23 mouse cellular contexts compared by ENCODE assay signal in the genomic region with DNA sequence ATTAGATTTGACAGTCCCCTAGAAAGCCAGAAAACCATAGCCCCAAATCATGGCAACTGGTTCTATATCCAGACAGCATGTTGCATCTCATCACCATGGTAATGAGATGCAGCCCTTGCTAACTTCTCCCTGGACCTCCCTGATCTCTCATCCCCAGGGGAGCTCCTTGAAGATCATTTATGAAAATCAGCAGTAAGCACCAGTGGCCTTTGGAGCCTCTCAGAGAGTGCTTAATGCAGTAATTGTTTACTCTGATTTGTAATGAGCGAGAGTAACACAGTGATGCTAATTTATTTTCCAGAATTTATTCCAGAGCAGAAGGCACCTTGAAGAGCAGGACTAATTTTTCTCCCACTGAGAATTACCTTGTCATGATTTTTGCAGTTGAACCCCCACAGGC.
DNase-seq lines count a peak whose midpoint lies in the region; ATAC-seq lines count a peak whose summit lies in the region.
"Had no signal": no experiment of that assay in that cellular context is flagged by ENCODE, and none has a peak within 500 bp of the region (broad histone marks: within the 10 kb centered on the region; RNA-seq: fewer than 3 reads in every experiment).

No protein-coding gene starts in this region.

- peak; percentile 40 for DNase-seq in hindbrain, embryonic 11.5 days (ENCODE audit: low spot score)
- peak; percentile 33 for DNase-seq in neural tube, embryonic 11.5 days (ENCODE audit: low spot score)
- DNase-seq in neural tube, embryonic 10.5 days (ENCODE audit: extremely low spot score, low spot score): no peak
- DNase-seq in cerebellum, postnatal 14 days: no peak
- DNase-seq: adrenal gland, adult 8-10 months; cerebellum, adult 18-20 months; cerebellum, postnatal 25 days; heart, postnatal 10 days; kidney, adult 9 months; kidney, postnatal 14 days; left cerebral cortex, postnatal 4 days; lung, embryonic 14.5 days had no signal

- H3K27me3 ChIP-seq in hindbrain, embryonic 11.5 days (ENCODE audit: control insufficient read depth, insufficient read depth, low read length): no peaks in the 10 kb centered on the region
- no peaks in the 10 kb centered on the region for H3K27me3 ChIP-seq in hindbrain, embryonic 16.5 days (replicated peaks; ENCODE audit: control insufficient read depth, insufficient read depth, low read length)
- no peaks in the 10 kb centered on the region for H3K27me3 ChIP-seq in neural tube, embryonic 11.5 days (ENCODE audit: control insufficient read depth, insufficient read depth, low read length)
- no peaks in the 10 kb centered on the region for H3K27me3 ChIP-seq in forebrain, embryonic 16.5 days (replicated peaks; ENCODE audit: control insufficient read depth, insufficient read depth, low read length)
- no peaks in the 10 kb centered on the region for H3K27me3 ChIP-seq in neural tube, embryonic 13.5 days
- H3K27me3 ChIP-seq: embryonic facial prominence, embryonic 12.5 days; heart, embryonic 12.5 days; hindbrain, embryonic 15.5 days; limb, embryonic 15.5 days; megakaryocyte, embryonic 14.5 days had no signal

- no peak overlapping the region for H3K27ac ChIP-seq in hindbrain, embryonic 11.5 days (ENCODE audit: low read depth, low read length)
- no peak overlapping the region for H3K27ac ChIP-seq in hindbrain, embryonic 16.5 days (ENCODE audit: low read depth, low read length)
- 0 out of 2 replicates have a peak overlapping the region, but pooled peaks have one; percentile 1 for H3K27ac ChIP-seq in neural tube, embryonic 11.5 days (ENCODE audit: low read depth, low read length)
- no peak overlapping the region for H3K27ac ChIP-seq in forebrain, embryonic 16.5 days (ENCODE audit: low read length)
- H3K27ac ChIP-seq in neural tube, embryonic 13.5 days (replicated peaks): peak overlapping the region; percentile 63
- H3K27ac ChIP-seq: embryonic facial prominence, embryonic 12.5 days; hindbrain, embryonic 15.5 days; limb, embryonic 15.5 days; liver, embryonic 14.5 days had no signal

- no peak overlapping the region for H3K4me2 ChIP-seq in hindbrain, embryonic 11.5 days (replicated peaks; ENCODE audit: low read depth, low read length)
- no peak overlapping the region for H3K4me2 ChIP-seq in hindbrain, embryonic 16.5 days (ENCODE audit: low read length)
- no peak overlapping the region for H3K4me2 ChIP-seq in neural tube, embryonic 11.5 days (ENCODE audit: low read depth)
- H3K4me2 ChIP-seq in forebrain, embryonic 16.5 days (ENCODE audit: low read length): no peak overlapping the region
- no peak overlapping the region for H3K4me2 ChIP-seq in neural tube, embryonic 13.5 days
- H3K4me2 ChIP-seq: embryonic facial prominence, embryonic 12.5 days; heart, embryonic 12.5 days; hindbrain, embryonic 15.5 days; limb, embryonic 15.5 days; lung, embryonic 14.5 days had no signal

- ATAC-seq in hindbrain, embryonic 11.5 days (ENCODE audit: low FRiP score): peak; percentile 66; the same call in 1 of the 2 replicates
- ATAC-seq in hindbrain, embryonic 16.5 days: no peak; the same call in 1 of the 2 replicates
- no peak for ATAC-seq in neural tube, embryonic 11.5 days (ENCODE audit: insufficient read depth, low FRiP score, low TSS enrichment)
- ATAC-seq in forebrain, embryonic 16.5 days: peak; percentile 26; the same call in 1 of the 2 replicates
- no peak for ATAC-seq in neural tube, embryonic 13.5 days (ENCODE audit: low read depth)
- ATAC-seq: activated CD4-positive, CD25-positive, alpha-beta regulatory T cell, adult 4 months; intestine, embryonic 16.5 days had no signal

- no peaks in the 10 kb centered on the region for H3K4me1 ChIP-seq in hindbrain, embryonic 11.5 days (replicated peaks; ENCODE audit: control insufficient read depth, insufficient read depth, low read length)
- H3K4me1 ChIP-seq in hindbrain, embryonic 16.5 days (ENCODE audit: control insufficient read depth, insufficient read depth, low read depth, low read length): peaks cover 9% of the 10 kb centered on the region; the same call in 1 of the 2 replicates
- H3K4me1 ChIP-seq in neural tube, embryonic 11.5 days (ENCODE audit: control insufficient read depth, insufficient read depth, low read length): no peaks in the 10 kb centered on the region; the same call in 1 of the 2 replicates
- peaks cover 17% of the 10 kb centered on the region for H3K4me1 ChIP-seq in forebrain, embryonic 16.5 days (replicated peaks; ENCODE audit: control insufficient read depth, insufficient read depth, low read length)
- peaks cover 35% of the 10 kb centered on the region for H3K4me1 ChIP-seq in neural tube, embryonic 13.5 days (replicated peaks)
- H3K4me1 ChIP-seq: embryonic facial prominence, embryonic 12.5 days; heart, embryonic 12.5 days; limb, embryonic 15.5 days; megakaryocyte, embryonic 14.5 days had no signal

- no peaks in the 10 kb centered on the region for H3K36me3 ChIP-seq in hindbrain, embryonic 11.5 days (ENCODE audit: control insufficient read depth, insufficient read depth, low read length)
- no peaks in the 10 kb centered on the region for H3K36me3 ChIP-seq in hindbrain, embryonic 16.5 days (ENCODE audit: control insufficient read depth, insufficient read depth, low read length)
- no peaks in the 10 kb centered on the region for H3K36me3 ChIP-seq in neural tube, embryonic 11.5 days (ENCODE audit: control insufficient read depth, insufficient read depth, low read length)
- no peaks in the 10 kb centered on the region for H3K36me3 ChIP-seq in forebrain, embryonic 16.5 days (ENCODE audit: control insufficient read depth, insufficient read depth)
- H3K36me3 ChIP-seq in neural tube, embryonic 13.5 days: no peaks in the 10 kb centered on the region
- H3K36me3 ChIP-seq: embryonic facial prominence, embryonic 12.5 days; heart, embryonic 12.5 days; hindbrain, embryonic 15.5 days; limb, embryonic 15.5 days had no signal

- no peaks in the 10 kb centered on the region for H3K9me3 ChIP-seq in hindbrain, embryonic 11.5 days (ENCODE audit: control insufficient read depth, low read length)
- no peaks in the 10 kb centered on the region for H3K9me3 ChIP-seq in hindbrain, embryonic 16.5 days (ENCODE audit: control insufficient read depth, low read length)
- H3K9me3 ChIP-seq in neural tube, embryonic 11.5 days (ENCODE audit: control insufficient read depth, low read length): no peaks in the 10 kb centered on the region
- H3K9me3 ChIP-seq in forebrain, embryonic 16.5 days (ENCODE audit: control insufficient read depth, low read length): no peaks in the 10 kb centered on the region
- no peaks in the 10 kb centered on the region for H3K9me3 ChIP-seq in neural tube, embryonic 13.5 days
- H3K9me3 ChIP-seq: embryonic facial prominence, embryonic 12.5 days; heart, embryonic 12.5 days; hindbrain, embryonic 15.5 days; limb, embryonic 15.5 days; megakaryocyte, embryonic 14.5 days had no signal

- WGBS in hindbrain, embryonic 11.5 days: 62% methylated on average over 1 of the region's 1 CpGs
- 35% methylated on average over 1 of the region's 1 CpGs for WGBS in hindbrain, embryonic 16.5 days
- WGBS in neural tube, embryonic 11.5 days: 61% methylated on average over 1 of the region's 1 CpGs
- 34% methylated on average over 1 of the region's 1 CpGs for WGBS in forebrain, embryonic 16.5 days
- 26% methylated on average over 1 of the region's 1 CpGs for WGBS in neural tube, embryonic 13.5 days

- H3K4me3 ChIP-seq in hindbrain, embryonic 11.5 days (ENCODE audit: low read depth, low read length): no peak overlapping the region
- H3K4me3 ChIP-seq in hindbrain, embryonic 16.5 days (ENCODE audit: low read length): no peak overlapping the region
- H3K4me3 ChIP-seq in neural tube, embryonic 11.5 days (ENCODE audit: low read depth, low read length): no peak overlapping the region
- no peak overlapping the region for H3K4me3 ChIP-seq in forebrain, embryonic 16.5 days (replicated peaks; ENCODE audit: low read length)
- H3K4me3 ChIP-seq in neural tube, embryonic 13.5 days: no peak overlapping the region
- H3K4me3 ChIP-seq: embryonic facial prominence, embryonic 12.5 days; heart, embryonic 12.5 days; hindbrain, embryonic 15.5 days; limb, embryonic 15.5 days; megakaryocyte, embryonic 14.5 days had no signal

- H3K9ac ChIP-seq in hindbrain, embryonic 11.5 days (ENCODE audit: low read depth, low read length): no peak overlapping the region
- no peak overlapping the region for H3K9ac ChIP-seq in hindbrain, embryonic 16.5 days (ENCODE audit: low read depth, low read length)
- no peak overlapping the region for H3K9ac ChIP-seq in neural tube, embryonic 11.5 days (ENCODE audit: low read length)
- no peak overlapping the region for H3K9ac ChIP-seq in forebrain, embryonic 16.5 days (replicated peaks; ENCODE audit: low read depth, low read length)
- H3K9ac ChIP-seq in neural tube, embryonic 13.5 days: no peak overlapping the region
- H3K9ac ChIP-seq: embryonic facial prominence, embryonic 12.5 days; heart, embryonic 12.5 days; hindbrain, embryonic 15.5 days; limb, embryonic 15.5 days; liver, embryonic 14.5 days; lung, embryonic 14.5 days had no signal

Comparison
In these comparisons a context has a peak if more than half of its experiments do, and no peak if none do; other contexts are left out.
1. ATAC-seq: peak in hindbrain, embryonic 11.5 days (single experiment) and forebrain, embryonic 16.5 days (single experiment); none in hindbrain, embryonic 16.5 days (single experiment), neural tube, embryonic 11.5 days (single experiment) and neural tube, embryonic 13.5 days (single experiment).
2. DNase-seq: peak in hindbrain, embryonic 11.5 days (single experiment) and neural tube, embryonic 11.5 days (single experiment); none in neural tube, embryonic 10.5 days (single experiment) and cerebellum, postnatal 14 days (0 of 2).
3. H3K27ac ChIP-seq: peak in neural tube, embryonic 11.5 days (single experiment) and neural tube, embryonic 13.5 days (single experiment); none in hindbrain, embryonic 11.5 days (single experiment), hindbrain, embryonic 16.5 days (single experiment) and forebrain, embryonic 16.5 days (single experiment).